Mouse (Mus musculus) limb, embryonic 14.5 days (tissue): ENCODE results near the gene A730049H05Rik. TPM values are rescaled to one million over a fixed set of nuclear protein-coding genes. Genes with fewer than 3 reads are reported as not detected.

ENCODE experiments used
- ATAC-seq: fragments of 200-750 bp; cut with Nextera tagmentation; 2 replicates; pipeline ENCODE4 v1.8.0; 2017; ENCODE audit warnings: low read depth, moderate number of reproducible peaks, moderate TSS enrichment; ENCODE audit not compliant: low FRiP score
- DNase-seq: peaks from one replicate; pipeline ENCODE4 v3.0.0-alpha.2; 2015; ENCODE audit warnings: low spot score
- H3K27ac ChIP-seq: fragments of 300-500 bp; sonication (generic); replicated peaks from 2 replicates; pipeline ENCODE4 v1.5.1; 2014; ENCODE audit warnings: low read depth, mild to moderate bottlenecking, low read length, moderate library complexity, mixed read lengths
- H3K27me3 ChIP-seq: fragments of 300-500 bp; sonication (generic); 2 replicates; pipeline ENCODE4 v1.6.1; 2014; ENCODE audit warnings: low read length, mixed read lengths; ENCODE audit not compliant: control insufficient read depth, insufficient read depth
- H3K36me3 ChIP-seq: fragments of 300-500 bp; sonication (generic); 2 replicates; pipeline ENCODE4 v1.6.1; 2014; ENCODE audit warnings: mild to moderate bottlenecking, low read length, moderate library complexity, mixed read lengths; ENCODE audit not compliant: control insufficient read depth, insufficient read depth
- H3K4me1 ChIP-seq: fragments of 300-500 bp; sonication (generic); 2 replicates; pipeline ENCODE4 v1.6.1; 2014; ENCODE audit warnings: antibody characterized with exemption, low read length, mixed read lengths; ENCODE audit not compliant: control insufficient read depth, insufficient read depth
- H3K4me2 ChIP-seq: fragments of 300-500 bp; sonication (generic); replicated peaks from 2 replicates; pipeline ENCODE4 v1.6.1; 2014; ENCODE audit warnings: low read depth, mild to moderate bottlenecking, low read length, moderate library complexity; ENCODE audit not compliant: severe bottlenecking
- H3K4me3 ChIP-seq: fragments of 300-500 bp; sonication (generic); replicated peaks from 2 replicates; pipeline ENCODE4 v1.5.1; 2014; ENCODE audit warnings: low read length
- H3K9ac ChIP-seq: fragments of 300-500 bp; sonication (generic); 2 replicates; pipeline ENCODE4 v1.6.1; 2014; ENCODE audit warnings: mild to moderate bottlenecking, low read depth, low read length, moderate library complexity; ENCODE audit not compliant: severe bottlenecking
- H3K9me3 ChIP-seq: fragments of 300-500 bp; sonication (generic); 2 replicates; pipeline ENCODE4 v1.6.1; 2016; ENCODE audit warnings: low read length; ENCODE audit not compliant: control insufficient read depth
- POLR2A ChIP-seq: fragments of 200-500 bp; IDR thresholded peaks from 2 replicates; pipeline ENCODE4 v1.8.0; 2012; ENCODE audit warnings: inconsistent platforms, mild to moderate bottlenecking, moderate library complexity, borderline replicate concordance; ENCODE audit not compliant: insufficient read depth, insufficient read length; ENCODE audit errors: extremely low read depth
- WGBS: fragments of 180-500 bp; shearing (Covaris S2); extraction: QIAGEN DNeasy Blood & Tissue Kit; methylation state at CpG from one replicate; pipeline ENCODE4 v1.1.7; 2014; 5-methylcytosine and 5-hydroxymethylcytosine counted together
- polyA plus RNA-seq, 2 experiments: library from polyadenylated mRNA; depleted of rRNA in 1 of 2; stranded (reverse) in 1 of 2; unstranded in 1 of 2; fragments of >200 nt; fragmentation: Nextera tagmentation in 1 of 2; extraction: Ambion mirVana in 1 of 2; gene quantifications; 2 replicates each; pipeline versions ENCODE4 v1.2.1 to v1.2.3; 2012 to 2014

The A730049H05Rik gene
- polyA plus RNA-seq, 2 experiments = 0.10 to 0.63 TPM

- Histone ChIP-seq H3K9ac (no peak overlapping the region), H3K9me3 (no peaks in the 10 kb centered on the region), H3K27ac (no peak overlapping the region), H3K36me3 (peaks cover 59% of the 10 kb centered on the region), H3K4me3 (no peak overlapping the region), H3K27me3 (no peaks in the 10 kb centered on the region), H3K4me2 (no peak overlapping the region), H3K4me1 (peaks cover 14% of the 10 kb centered on the region)
- 79% methylated on average over 5 of the region's 5 CpGs for WGBS
- TF ChIP-seq POLR2A = no peak
- no peak for DNase-seq
- no peak for ATAC-seq
Measured at GRCm38 (mm10) chr6:92882446-92882845, 66.2 kb downstream of the A730049H05Rik start.

- H3K9ac ChIP-seq = no peak overlapping the region
- H3K27ac ChIP-seq = no peak overlapping the region
- DNase-seq (no peak), ATAC-seq (no peak)
- no peak for TF ChIP-seq POLR2A
- H3K36me3 ChIP-seq = peaks cover 60% of the 10 kb centered on the region
- H3K4me2 ChIP-seq = no peak overlapping the region
- H3K4me1 ChIP-seq = peaks cover 14% of the 10 kb centered on the region
- no peaks in the 10 kb centered on the region for H3K27me3 ChIP-seq
- H3K9me3 ChIP-seq = no peaks in the 10 kb centered on the region
- WGBS = 56% methylated on average over 9 of the region's 9 CpGs
- H3K4me3 ChIP-seq = no peak overlapping the region
Measured at GRCm38 (mm10) chr6:92883131-92883900, 67.0 kb downstream of the A730049H05Rik start.

GRCm38 (mm10) chr6:92891535-92891934 is 75.3 kb downstream of the A730049H05Rik start:
- H3K9ac ChIP-seq = no peak overlapping the region
- no peak for ATAC-seq
- DNase-seq = no peak
- no peak for TF ChIP-seq POLR2A
- no peaks in the 10 kb centered on the region for H3K4me1 ChIP-seq
- H3K36me3 ChIP-seq = peaks cover 42% of the 10 kb centered on the region
- H3K4me3 ChIP-seq = no peak overlapping the region
- no peak overlapping the region for H3K27ac ChIP-seq
- no peaks in the 10 kb centered on the region for H3K27me3 ChIP-seq
- no peak overlapping the region for H3K4me2 ChIP-seq
- 18% methylated on average over 1 of the region's 1 CpGs for WGBS
- H3K9me3 ChIP-seq = no peaks in the 10 kb centered on the region

Other genes with a start within 250 kb of the A730049H05Rik start
- 5.5 and 6.4 TPM in 2 replicates for gene Prickle2, start 110.3 kb upstream of the A730049H05Rik start, polyA plus RNA-seq (2012; rRNA removed)
- 8.0 and 8.4 TPM in 2 replicates for gene Prickle2, start 110.3 kb upstream of the A730049H05Rik start, polyA plus RNA-seq (2014; fragmentation: Nextera tagmentation; extraction: Ambion mirVana)
- 0.01 TPM in 1 of 2 replicates, not detected in the other for gene Gm15737, start 52.9 kb downstream of the A730049H05Rik start, polyA plus RNA-seq (2012; rRNA removed)
- 0.08 and 0.10 TPM in 2 replicates for gene Gm15737, start 52.9 kb downstream of the A730049H05Rik start, polyA plus RNA-seq (2014; fragmentation: Nextera tagmentation; extraction: Ambion mirVana)
- gene Adamts9, start 127.0 kb downstream of the A730049H05Rik start, polyA plus RNA-seq (2012; rRNA removed) = 21.2 and 23.0 TPM in 2 replicates
- gene Adamts9, start 127.0 kb downstream of the A730049H05Rik start, polyA plus RNA-seq (2014; fragmentation: Nextera tagmentation; extraction: Ambion mirVana) = 8.9 and 10.6 TPM in 2 replicates